In genomic region chr17:49416228-49416627, GRCm38 (mm10) we compare ENCODE assay signal across 26 mouse cellular contexts. TPM values are rescaled to one million over a fixed set of nuclear protein-coding genes. Genes with fewer than 3 reads are reported as not detected.
DNase-seq lines count a peak whose midpoint lies in the region; ATAC-seq lines count a peak whose summit lies in the region.
"Had no signal": no experiment of that assay in that cellular context is flagged by ENCODE, and none has a peak within 500 bp of the region (broad histone marks: within the 10 kb centered on the region; RNA-seq: fewer than 3 reads in every experiment).

No protein-coding gene starts in this region.

- ATAC-seq in heart, embryonic 12.5 days (ENCODE audit: insufficient number of reproducible peaks, low FRiP score), result no peak
- no peak for ATAC-seq in forebrain, embryonic 12.5 days (ENCODE audit: low FRiP score)
- ATAC-seq: activated CD4-positive, CD25-positive, alpha-beta regulatory T cell, adult 4 months; forebrain, embryonic 15.5 days; hindbrain, postnatal 0 days; inflammation-experienced regulatory T-cells, adult 6 months; intestine, embryonic 16.5 days; Patski had no signal

- H3K4me1 ChIP-seq in heart, embryonic 12.5 days (replicated peaks), result no peaks in the 10 kb centered on the region
- H3K4me1 ChIP-seq in forebrain, embryonic 12.5 days, result no peaks in the 10 kb centered on the region
- H3K4me1 ChIP-seq: forebrain, embryonic 15.5 days; heart, embryonic 13.5 days had no signal

- no peak overlapping the region for H3K9ac ChIP-seq in heart, embryonic 12.5 days
- H3K9ac ChIP-seq in forebrain, embryonic 12.5 days, result no peak overlapping the region
- H3K9ac ChIP-seq: forebrain, embryonic 15.5 days; heart, embryonic 13.5 days; hindbrain, embryonic 14.5 days had no signal

- no peak overlapping the region for H3K4me3 ChIP-seq in heart, embryonic 12.5 days
- H3K4me3 ChIP-seq in forebrain, embryonic 12.5 days (replicated peaks), result no peak overlapping the region
- H3K4me3 ChIP-seq: forebrain, embryonic 10.5 days; forebrain, embryonic 15.5 days; gastrocnemius, adult 2 months; heart, embryonic 13.5 days had no signal

- no peaks in the 10 kb centered on the region for H3K9me3 ChIP-seq in heart, embryonic 12.5 days (replicated peaks)
- no peaks in the 10 kb centered on the region for H3K9me3 ChIP-seq in forebrain, embryonic 12.5 days
- H3K9me3 ChIP-seq: forebrain, embryonic 10.5 days; forebrain, embryonic 15.5 days; heart, embryonic 13.5 days had no signal

- no peak overlapping the region for H3K4me2 ChIP-seq in heart, embryonic 12.5 days
- H3K4me2 ChIP-seq in forebrain, embryonic 12.5 days, result no peak overlapping the region
- H3K4me2 ChIP-seq: forebrain, embryonic 15.5 days; heart, embryonic 13.5 days; hindbrain, embryonic 14.5 days had no signal

- H3K36me3 ChIP-seq in heart, embryonic 12.5 days, result no peaks in the 10 kb centered on the region
- H3K36me3 ChIP-seq in forebrain, embryonic 12.5 days (replicated peaks), result no peaks in the 10 kb centered on the region
- H3K36me3 ChIP-seq: forebrain, embryonic 10.5 days; forebrain, embryonic 15.5 days; heart, embryonic 13.5 days had no signal

- H3K27ac ChIP-seq in heart, embryonic 12.5 days (ENCODE audit: poor library complexity, severe bottlenecking), result no peak overlapping the region
- H3K27ac ChIP-seq in forebrain, embryonic 12.5 days, result no peak overlapping the region
- H3K27ac ChIP-seq: forebrain, embryonic 10.5 days; forebrain, embryonic 15.5 days; gastrocnemius, adult 2 months; heart, embryonic 13.5 days; hindbrain, embryonic 14.5 days; hindbrain, postnatal 0 days had no signal

- H3K27me3 ChIP-seq in heart, embryonic 12.5 days (replicated peaks), result no peaks in the 10 kb centered on the region
- no peaks in the 10 kb centered on the region for H3K27me3 ChIP-seq in forebrain, embryonic 12.5 days
- H3K27me3 ChIP-seq: forebrain, embryonic 15.5 days; heart, embryonic 13.5 days had no signal

- DNase-seq in heart, adult 11 months, result peak; percentile 68
- DNase-seq in ES-CJ7 (ENCODE audit: low read depth, low spot score) (peak; percentile 40), ZHBTc4 (ENCODE audit: low read depth, low spot score) (peak; percentile 31)
- no peak for DNase-seq in layer of hippocampus, postnatal 25 days (ENCODE audit: extremely low spot score in 1 of 2, low spot score in 1 of 2)
- no peak for DNase-seq in frontal cortex, postnatal 14 days (ENCODE audit: low spot score in 2 of 2)
- DNase-seq: adrenal gland, adult 8-10 months; adrenal gland, postnatal 25 days; cerebellum, adult 11-12 months; cerebellum, adult 9-10 months; cerebellum, postnatal 14 days; gastrocnemius, adult 2 months; gastrocnemius, postnatal 14 days; heart, adult 18-20 months; heart, postnatal 14 days; heart, postnatal 4 days had no signal

- 66% methylated on average over 3 of the region's 3 CpGs for WGBS in heart, embryonic 12.5 days
- WGBS in forebrain, embryonic 12.5 days, result 79% methylated on average over 3 of the region's 3 CpGs

RNA-seq across cellular contexts. Expression of gene Mocs1, which starts 11.9 kb away (rescaled TPM):
- 6.6 TPM in 2 replicates for polyA plus RNA-seq in heart, embryonic 12.5 days (2016; fragmentation: Nextera tagmentation; extraction: Ambion mirVana)
- total RNA-seq in layer of hippocampus, postnatal 25 days (2021), result 10 to 100 TPM; 12.9 to 13.7 TPM
- polyA plus RNA-seq in forebrain, embryonic 12.5 days (2016; fragmentation: Nextera tagmentation; extraction: Ambion mirVana), result 3.6 and 4.5 TPM in 2 replicates

Comparison
In these comparisons a context has a peak if more than half of its experiments do, and no peak if none do; other contexts are left out.
1. DNase-seq: peak in heart, adult 11 months (single experiment), ES-CJ7 (single experiment) and ZHBTc4 (single experiment); none in layer of hippocampus, postnatal 25 days (0 of 2) and frontal cortex, postnatal 14 days (0 of 2).